Mouse (Mus musculus): ENCODE results near the gene Bbx.

Bbx gene

DNA sequence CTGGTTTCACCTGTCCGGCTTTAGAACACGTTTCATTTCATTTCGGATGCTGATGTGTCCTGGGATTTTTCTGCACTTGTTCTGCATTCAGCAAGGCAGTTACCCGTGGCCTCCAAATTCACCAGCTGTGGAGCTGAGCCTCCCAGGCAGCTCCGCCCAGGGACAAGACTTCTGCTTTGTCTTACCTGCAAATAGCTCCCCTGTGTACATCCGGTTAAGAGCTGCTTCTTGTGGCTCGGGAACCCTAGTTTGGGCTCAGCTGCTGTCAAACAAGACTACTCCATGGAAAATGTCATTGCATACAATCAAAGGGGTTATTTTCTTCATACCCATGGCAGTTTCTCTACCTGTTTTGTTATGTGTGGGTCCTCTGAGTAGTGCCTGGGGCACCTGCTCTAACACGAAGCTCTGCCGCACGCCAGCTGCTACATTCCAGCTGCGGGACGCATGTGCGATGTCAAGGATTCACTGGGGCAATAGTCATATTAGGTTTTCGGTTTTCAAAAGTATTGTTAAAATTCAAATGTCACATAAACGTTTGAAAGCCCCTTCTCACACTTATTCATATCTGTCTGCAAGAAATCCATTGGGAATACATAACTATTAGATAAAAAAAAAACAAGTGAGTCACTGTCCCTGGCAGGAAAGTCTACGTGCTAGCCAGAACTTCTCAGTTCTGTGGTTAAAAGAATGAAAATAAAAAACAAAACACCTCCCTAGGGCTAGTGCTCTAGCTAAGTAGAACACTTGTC, 264.8 kb downstream of the Bbx start:
- no peak for DNase-seq (ENCODE audit: low read depth, low spot score)

GRCm38 (mm10) chr16:50160418-50161271, 271.5 kb downstream of the Bbx start:
- DNase-seq (ENCODE audit: low read depth, low spot score): no peak

- no peak for DNase-seq (ENCODE audit: low read depth, low spot score)
Observed at GRCm38 (mm10) chr16:50158546-50158945, 273.6 kb downstream of the Bbx start.

- no peak for DNase-seq (ENCODE audit: low read depth, low spot score)
Observed at GRCm38 (mm10) chr16:50149606-50150005, 282.6 kb downstream of the Bbx start.

- no peak for DNase-seq (ENCODE audit: low read depth, low spot score)
Observed at GRCm38 (mm10) chr16:50147900-50148299, 284.3 kb downstream of the Bbx start.
